Mouse (Mus musculus) neural tube, embryonic 13.5 days (tissue): ENCODE data around the gene Tcf7l1. TPM values are rescaled to one million over a fixed set of nuclear protein-coding genes. Genes with fewer than 3 reads are reported as not detected.

Source experiments
- ATAC-seq: fragments of 200-750 bp; cut with Nextera tagmentation; 2 replicates; pipeline ENCODE4 v1.8.0; 2017; ENCODE audit warnings: low read depth, mild to moderate bottlenecking, moderate TSS enrichment, moderate library complexity
- H3K27ac ChIP-seq: fragments of 300-500 bp; sonication (generic); replicated peaks from 2 replicates; pipeline ENCODE4 v1.5.1; 2015; ENCODE audit warnings: moderate library complexity, mild to moderate bottlenecking, inconsistent platforms
- H3K27me3 ChIP-seq: fragments of 300-500 bp; sonication (generic); 2 replicates; pipeline ENCODE4 v1.6.1; 2015; ENCODE audit warnings: mild to moderate bottlenecking, inconsistent platforms
- H3K36me3 ChIP-seq: fragments of 300-500 bp; sonication (generic); 2 replicates; pipeline ENCODE4 v1.6.1; 2015; ENCODE audit warnings: mild to moderate bottlenecking, inconsistent platforms
- H3K4me1 ChIP-seq: fragments of 300-500 bp; sonication (generic); replicated peaks from 2 replicates; pipeline ENCODE4 v1.6.1; 2015; ENCODE audit warnings: inconsistent platforms
- H3K4me2 ChIP-seq: fragments of 300-500 bp; sonication (generic); 2 replicates; pipeline ENCODE4 v1.6.1; 2015; ENCODE audit warnings: inconsistent platforms, mild to moderate bottlenecking, moderate library complexity
- H3K4me3 ChIP-seq: fragments of 300-500 bp; sonication (generic); 2 replicates; pipeline ENCODE4 v1.5.1; 2015; ENCODE audit warnings: mild to moderate bottlenecking, inconsistent platforms
- H3K9ac ChIP-seq: fragments of 300-500 bp; sonication (generic); 2 replicates; pipeline ENCODE4 v1.6.1; 2015; ENCODE audit warnings: moderate library complexity, mild to moderate bottlenecking, inconsistent platforms
- H3K9me3 ChIP-seq: fragments of 300-500 bp; sonication (generic); 2 replicates; pipeline ENCODE4 v1.6.1; 2016; ENCODE audit warnings: inconsistent platforms
- WGBS: fragments of 180-500 bp; shearing (Covaris S2); methylation state at CpG from one replicate; pipeline ENCODE4 v1.1.7; 2015; 5-methylcytosine and 5-hydroxymethylcytosine counted together
- polyA plus RNA-seq: library from polyadenylated mRNA; unstranded; fragments of >200 nt; fragmentation: Nextera tagmentation; extraction: Ambion mirVana; gene quantifications from 2 replicates; pipeline ENCODE4 v1.2.1, GENCODE M21; 2015

The Tcf7l1 gene
- polyA plus RNA-seq, 1 experiment from 2014 or later = 11.8 TPM

DNA sequence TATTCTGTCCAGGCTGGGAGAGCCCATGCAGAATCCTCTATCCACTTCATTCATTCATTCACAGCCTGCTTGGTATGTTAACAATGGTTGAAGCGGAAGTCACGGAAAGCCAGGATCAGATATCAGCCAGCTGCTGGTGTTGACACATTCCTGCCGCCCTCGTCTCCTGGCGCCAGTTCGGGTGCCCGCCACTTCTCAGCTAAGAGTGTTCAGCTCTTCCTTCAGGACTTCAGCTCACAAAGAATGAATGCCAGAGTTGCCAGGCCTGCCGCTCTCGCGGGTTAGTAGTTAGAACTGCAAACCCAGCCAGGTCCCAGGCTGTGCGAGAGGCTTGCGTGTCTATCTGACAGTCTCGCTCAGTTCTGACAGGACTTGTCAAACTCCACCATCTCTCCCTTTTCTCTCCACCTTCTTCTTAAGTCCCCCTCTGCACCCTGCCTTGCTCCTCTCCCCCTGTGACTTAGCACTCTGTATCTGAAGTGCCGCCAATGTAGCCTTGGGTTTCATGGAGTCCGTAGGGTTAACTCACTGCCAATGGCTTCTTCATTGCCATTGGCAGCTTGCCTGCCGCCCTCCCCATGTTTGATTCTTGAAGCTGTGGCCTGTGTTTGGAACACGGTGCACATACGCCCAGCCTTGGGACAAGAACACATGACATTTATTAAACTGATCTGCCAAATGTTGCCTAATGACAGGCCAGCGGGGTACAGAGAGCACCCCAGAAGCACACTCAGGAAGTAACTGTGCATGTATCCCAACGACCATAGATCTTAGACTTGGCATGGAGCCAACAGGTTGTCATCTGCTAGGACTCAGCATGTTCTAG is 48.2 kb downstream of the Tcf7l1 start:
- ATAC-seq = peak; percentile 47
- WGBS = 60% methylated on average over 20 of the region's 20 CpGs
- H3K4me3 ChIP-seq = no peak overlapping the region
- no peaks in the 10 kb centered on the region for H3K36me3 ChIP-seq
- H3K27me3 ChIP-seq = no peaks in the 10 kb centered on the region
- no peaks in the 10 kb centered on the region for H3K9me3 ChIP-seq
- no peak overlapping the region for H3K9ac ChIP-seq
- peaks cover 32% of the 10 kb centered on the region for H3K4me1 ChIP-seq
- no peak overlapping the region for H3K4me2 ChIP-seq
- peak overlapping the region; percentile 61 for H3K27ac ChIP-seq

- no peak for ATAC-seq
- Histone ChIP-seq H3K9ac (no peak overlapping the region), H3K36me3 (no peaks in the 10 kb centered on the region), H3K27ac (no peak overlapping the region), H3K27me3 (no peaks in the 10 kb centered on the region), H3K4me2 (no peak overlapping the region), H3K4me1 (peaks cover 24% of the 10 kb centered on the region), H3K9me3 (no peaks in the 10 kb centered on the region), H3K4me3 (no peak overlapping the region)
- WGBS = 92% methylated on average over 11 of the region's 11 CpGs
Measured at GRCm38 (mm10) chr6:72736872-72737271, 52.2 kb downstream of the Tcf7l1 start.

DNA sequence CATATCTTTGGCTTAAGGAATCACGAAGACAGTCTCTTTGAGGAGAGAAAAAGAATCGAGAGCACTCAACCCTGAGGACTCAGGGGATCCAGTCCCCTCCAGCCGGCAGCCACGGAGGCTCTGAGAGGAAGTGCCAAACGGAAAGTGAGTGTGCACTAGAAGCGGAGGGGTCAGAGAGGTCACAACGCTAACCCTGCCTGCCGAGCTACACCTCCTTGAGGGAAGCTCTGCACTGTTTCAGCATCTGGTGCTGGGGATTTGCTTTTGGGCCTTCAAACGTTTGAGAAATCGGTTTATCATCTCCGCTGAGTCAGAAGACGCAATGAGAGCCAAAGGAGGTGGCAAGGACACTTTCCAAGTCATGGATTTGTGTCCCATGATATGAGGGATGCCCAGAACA is 53.8 kb downstream of the Tcf7l1 start:
- Histone ChIP-seq H3K9ac (no peak overlapping the region), H3K27me3 (no peaks in the 10 kb centered on the region), H3K36me3 (no peaks in the 10 kb centered on the region), H3K4me2 (no peak overlapping the region), H3K9me3 (no peaks in the 10 kb centered on the region), H3K27ac (no peak overlapping the region), H3K4me3 (no peak overlapping the region), H3K4me1 (peaks cover 28% of the 10 kb centered on the region)
- no peak for ATAC-seq
- WGBS = 52% methylated on average over 12 of the region's 12 CpGs

DNA sequence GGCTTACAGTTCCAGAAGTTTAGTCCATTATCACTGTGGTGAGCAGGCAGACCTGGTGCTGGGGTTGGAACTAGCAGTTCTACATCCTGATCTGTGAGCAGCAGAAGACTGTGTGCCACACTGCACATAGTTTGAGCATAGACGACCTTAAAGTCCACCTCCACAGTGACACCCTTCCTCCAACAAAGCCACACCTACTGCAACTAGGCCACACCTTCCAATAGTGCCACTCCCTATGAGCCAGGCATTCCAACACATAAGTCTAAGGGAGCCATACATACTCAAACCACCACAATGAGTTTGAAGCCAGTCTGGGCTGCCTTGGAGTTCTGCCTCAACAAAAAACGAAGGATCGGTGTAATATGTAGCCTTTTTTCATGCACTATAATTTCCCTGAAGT is 55.7 kb downstream of the Tcf7l1 start:
- ATAC-seq = no peak
- no peak overlapping the region for H3K4me3 ChIP-seq
- H3K27me3 ChIP-seq = no peaks in the 10 kb centered on the region
- no peak overlapping the region for H3K27ac ChIP-seq
- H3K36me3 ChIP-seq = no peaks in the 10 kb centered on the region
- no peaks in the 10 kb centered on the region for H3K9me3 ChIP-seq
- no peak overlapping the region for H3K9ac ChIP-seq
- no peak overlapping the region for H3K4me2 ChIP-seq
- WGBS = 90% methylated on average over 3 of the region's 3 CpGs
- H3K4me1 ChIP-seq = peaks cover 43% of the 10 kb centered on the region

GRCm38 (mm10) chr6:72732109-72732508 is 56.9 kb downstream of the Tcf7l1 start:
- no peak overlapping the region for H3K9ac ChIP-seq
- no peak for ATAC-seq
- no peak overlapping the region for H3K4me3 ChIP-seq
- no peaks in the 10 kb centered on the region for H3K9me3 ChIP-seq
- WGBS = 92% methylated on average over 4 of the region's 4 CpGs
- peaks cover 53% of the 10 kb centered on the region for H3K4me1 ChIP-seq
- no peak overlapping the region for H3K27ac ChIP-seq
- H3K27me3 ChIP-seq = no peaks in the 10 kb centered on the region
- no peaks in the 10 kb centered on the region for H3K36me3 ChIP-seq
- no peak overlapping the region for H3K4me2 ChIP-seq

GRCm38 (mm10) chr6:72730560-72730849 is 58.5 kb downstream of the Tcf7l1 start:
- no peak overlapping the region for H3K4me3 ChIP-seq
- no peak overlapping the region for H3K9ac ChIP-seq
- peak; percentile 68 for ATAC-seq
- H3K27ac ChIP-seq = peak overlapping the region; percentile 68
- WGBS = 9% methylated on average over 8 of the region's 8 CpGs
- H3K36me3 ChIP-seq = no peaks in the 10 kb centered on the region
- H3K27me3 ChIP-seq = no peaks in the 10 kb centered on the region
- no peaks in the 10 kb centered on the region for H3K9me3 ChIP-seq
- H3K4me2 ChIP-seq = 0 out of 2 replicates have a peak overlapping the region, but pooled peaks have one; percentile 6
- H3K4me1 ChIP-seq = peaks cover 55% of the 10 kb centered on the region

DNA sequence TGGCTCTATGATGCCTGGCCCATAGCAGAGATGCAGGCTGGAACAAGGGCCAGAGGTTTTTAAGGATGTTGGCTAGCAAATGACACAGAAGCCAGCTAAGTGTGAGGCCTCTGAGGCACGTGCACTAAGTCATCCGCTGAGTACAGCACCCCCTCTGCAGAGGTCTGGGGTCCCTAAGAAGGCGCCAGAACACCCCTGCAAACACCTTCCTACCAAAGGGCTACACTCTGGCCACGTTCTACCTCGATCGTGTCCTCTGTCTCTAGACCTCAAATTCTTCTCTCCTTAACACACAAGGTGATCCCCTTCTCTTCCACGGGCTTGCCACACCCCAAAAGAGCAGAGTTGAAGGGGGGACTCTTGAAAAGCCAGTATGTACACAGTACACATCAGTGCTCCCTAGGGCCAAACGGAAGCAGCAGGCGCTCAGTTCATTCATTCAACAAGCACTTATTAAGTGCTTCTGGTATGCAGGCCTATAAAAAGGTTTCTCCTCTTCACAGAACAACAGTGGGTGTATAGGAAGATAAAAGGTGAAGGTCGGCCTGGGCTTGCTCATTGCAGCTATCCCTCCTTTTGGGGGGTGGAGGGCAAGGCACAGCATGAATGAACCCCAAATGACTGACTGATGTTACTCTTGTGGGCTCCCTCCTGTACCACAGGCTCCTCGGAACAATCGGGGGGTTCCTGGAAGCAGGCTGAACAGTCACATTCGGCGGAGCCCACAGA is 59.1 kb downstream of the Tcf7l1 start:
- H3K9ac ChIP-seq = no peak overlapping the region
- peak overlapping the region; percentile 68 for H3K27ac ChIP-seq
- H3K27me3 ChIP-seq = no peaks in the 10 kb centered on the region
- peaks cover 56% of the 10 kb centered on the region for H3K4me1 ChIP-seq
- 38% methylated on average over 14 of the region's 14 CpGs for WGBS
- ATAC-seq = 0 out of 2 replicates have a peak, but pooled peaks have one; percentile 1
- no peak overlapping the region for H3K4me3 ChIP-seq
- no peaks in the 10 kb centered on the region for H3K9me3 ChIP-seq
- no peaks in the 10 kb centered on the region for H3K36me3 ChIP-seq
- no peak overlapping the region for H3K4me2 ChIP-seq

DNA sequence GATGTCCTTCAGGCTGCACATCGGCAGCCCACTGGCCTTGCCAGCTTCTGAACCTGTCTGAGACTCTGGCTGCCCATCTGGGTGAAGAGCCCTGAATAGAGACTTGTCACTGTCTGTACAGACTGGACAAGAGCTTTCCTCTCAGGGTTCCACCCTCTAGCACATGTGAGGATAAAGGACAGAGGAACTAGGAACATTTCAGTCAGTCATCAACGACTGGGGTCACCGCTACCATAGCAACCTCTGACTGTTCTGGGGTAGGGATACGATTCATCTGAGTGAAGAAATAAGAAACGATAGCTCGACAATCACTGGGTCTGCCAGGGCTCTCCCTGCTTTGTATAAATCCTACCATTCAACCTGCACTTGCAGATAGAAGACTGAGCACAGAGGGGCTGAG is 61.2 kb downstream of the Tcf7l1 start:
- Histone ChIP-seq H3K4me1 (peaks cover 70% of the 10 kb centered on the region), H3K4me2 (no peak overlapping the region; the same call in 1 of the 2 replicates), H3K9ac (peak overlapping the region; percentile 35; the same call in 1 of the 2 replicates), H3K4me3 (no peak overlapping the region), H3K36me3 (no peaks in the 10 kb centered on the region), H3K27me3 (no peaks in the 10 kb centered on the region), H3K9me3 (no peaks in the 10 kb centered on the region), H3K27ac (0 out of 2 replicates have a peak overlapping the region, but pooled peaks have one; percentile 18)
- 26% methylated on average over 6 of the region's 6 CpGs for WGBS
- no peak; the same call in 1 of the 2 replicates for ATAC-seq

GRCm38 (mm10) chr6:72724494-72725180 is 64.4 kb downstream of the Tcf7l1 start:
- Histone ChIP-seq H3K36me3 (no peaks in the 10 kb centered on the region), H3K4me3 (no peak overlapping the region), H3K9ac (no peak overlapping the region), H3K27ac (no peak overlapping the region), H3K4me2 (no peak overlapping the region), H3K9me3 (no peaks in the 10 kb centered on the region), H3K4me1 (peaks cover 47% of the 10 kb centered on the region), H3K27me3 (no peaks in the 10 kb centered on the region)
- ATAC-seq = no peak
- WGBS = 60% methylated on average over 8 of the region's 8 CpGs

GRCm38 (mm10) chr6:72723731-72724385 is 65.2 kb downstream of the Tcf7l1 start:
- Histone ChIP-seq H3K27me3 (no peaks in the 10 kb centered on the region), H3K4me1 (peaks cover 39% of the 10 kb centered on the region), H3K27ac (no peak overlapping the region), H3K4me2 (no peak overlapping the region), H3K4me3 (no peak overlapping the region), H3K36me3 (no peaks in the 10 kb centered on the region), H3K9ac (no peak overlapping the region), H3K9me3 (no peaks in the 10 kb centered on the region)
- 70% methylated on average over 15 of the region's 15 CpGs for WGBS
- no peak for ATAC-seq

GRCm38 (mm10) chr6:72723143-72723542 is 65.9 kb downstream of the Tcf7l1 start:
- Histone ChIP-seq H3K27me3 (no peaks in the 10 kb centered on the region), H3K27ac (no peak overlapping the region), H3K36me3 (no peaks in the 10 kb centered on the region), H3K4me1 (peaks cover 32% of the 10 kb centered on the region), H3K9ac (no peak overlapping the region), H3K9me3 (no peaks in the 10 kb centered on the region), H3K4me3 (no peak overlapping the region), H3K4me2 (no peak overlapping the region)
- ATAC-seq = no peak
- WGBS = 91% methylated on average over 4 of the region's 4 CpGs

GRCm38 (mm10) chr6:72720852-72721251 is 68.2 kb downstream of the Tcf7l1 start:
- no peak overlapping the region for H3K9ac ChIP-seq
- no peaks in the 10 kb centered on the region for H3K27me3 ChIP-seq
- whole genome bisulfite sequencing = 90% methylated on average over 3 of the region's 3 CpGs
- H3K4me2 ChIP-seq = no peak overlapping the region
- H3K4me1 ChIP-seq = peaks cover 24% of the 10 kb centered on the region
- no peaks in the 10 kb centered on the region for H3K36me3 ChIP-seq
- no peak overlapping the region for H3K4me3 ChIP-seq
- H3K9me3 ChIP-seq = no peaks in the 10 kb centered on the region
- H3K27ac ChIP-seq = no peak overlapping the region
- ATAC-seq = no peak
